Mouse (Mus musculus) E14TG2a.4 (cell line): ENCODE results near the gene Mccc2.
A peak's percentile ranks its signal among the peaks of the same experiment; 100 is the strongest.

Experiments
- CTCF ChIP-seq: conservative IDR thresholded peaks from 2 replicates; pipeline ENCODE4 v1.5.1; 2014; ENCODE audit warnings: low read length
- NANOG ChIP-seq: IDR thresholded peaks from 2 replicates; pipeline ENCODE4 v1.6.1; 2014; ENCODE audit warnings: borderline replicate concordance, low read length, mixed read lengths
- POU5F1 ChIP-seq: IDR thresholded peaks from 2 replicates; pipeline ENCODE4 v1.6.1; 2014; ENCODE audit warnings: low read length, borderline replicate concordance

- peak; percentile 22; the same call in 1 of the 2 replicates for TF ChIP-seq CTCF
- TF ChIP-seq POU5F1 = no peak
- TF ChIP-seq NANOG = no peak
Observed at GRCm38 (mm10) chr13:99954902-99955590, 60.4 kb downstream of the Mccc2 start.
